Mouse (Mus musculus) heart, adult 2 months (tissue): ENCODE results near the gene Ppp3ca. TPM values are rescaled to one million over a fixed set of nuclear protein-coding genes. Genes with fewer than 3 reads are reported as not detected.

Experiments used
- DNase-seq, 2 experiments: peaks; one replicate each; pipeline ENCODE4 v3.0.0; 2021
- H3K27ac ChIP-seq: fragments of 200-600 bp; 2 replicates; pipeline ENCODE4 v1.8.1; 2022
- H3K27me3 ChIP-seq: fragments of 200-500 bp; 2 replicates; pipeline ENCODE4 v1.6.1; 2012; ENCODE audit warnings: mild to moderate bottlenecking, low read length, inconsistent platforms, mixed read lengths; ENCODE audit not compliant: control insufficient read depth, insufficient read depth
- H3K36me3 ChIP-seq: fragments of 200-500 bp; 2 replicates; pipeline ENCODE4 v1.6.1; 2012; ENCODE audit warnings: low read length, inconsistent platforms; ENCODE audit not compliant: control insufficient read depth, insufficient read depth
- H3K4me1 ChIP-seq: fragments of 200-500 bp; 2 replicates; pipeline ENCODE4 v1.6.1; 2011; ENCODE audit warnings: low read length; ENCODE audit not compliant: control insufficient read depth, insufficient read depth
- H3K4me3 ChIP-seq: fragments of 200-600 bp; 2 replicates; pipeline ENCODE4 v1.8.1; 2022
- H3K79me2 ChIP-seq: fragments of 200-500 bp; replicated peaks from 2 replicates; pipeline ENCODE4 v1.6.1; 2012; ENCODE audit warnings: mild to moderate bottlenecking, inconsistent platforms, low read length, moderate library complexity, mixed read lengths; ENCODE audit not compliant: control insufficient read depth, insufficient read depth
- H3K9ac ChIP-seq: fragments of 200-500 bp; 2 replicates; pipeline ENCODE4 v1.6.1; 2012; ENCODE audit warnings: low read depth, mild to moderate bottlenecking, control low read depth, inconsistent platforms, low read length, mixed read lengths
- CTCF ChIP-seq: fragments of 200-600 bp; IDR thresholded peaks from 2 replicates; pipeline ENCODE4 v1.8.1; 2022; ENCODE audit warnings: antibody characterized with exemption, mild to moderate bottlenecking, moderate library complexity
- EP300 ChIP-seq: fragments of 200-500 bp; IDR thresholded peaks from 2 replicates; pipeline ENCODE4 v1.6.1; 2011; ENCODE audit warnings: low read depth, low read length, control low read depth; ENCODE audit not compliant: insufficient read depth
- POLR2A ChIP-seq: fragments of 200-500 bp; IDR thresholded peaks from 2 replicates; pipeline ENCODE4 v1.6.1; 2011; ENCODE audit warnings: mild to moderate bottlenecking, low read depth, low read length, control low read depth; ENCODE audit not compliant: insufficient read depth
- WGBS: fragments of 180-500 bp; shearing (Covaris S2); methylation state at CpG from one replicate; pipeline ENCODE4 v1.1.7; 2018; 5-methylcytosine and 5-hydroxymethylcytosine counted together
- intact Hi-C: fragments of 180-260 bp; cut with DNase I; formaldehyde crosslinking; loops from one replicate; pipeline ENCODE4 v1.15.1; 2025
- polyA plus RNA-seq: library from polyadenylated mRNA; depleted of rRNA; stranded (reverse); fragments of >200 nt; gene quantifications from 2 replicates; pipeline ENCODE4 v1.2.3, GENCODE M21; 2012
- total RNA-seq, 2 experiments: library from RNA; stranded (reverse); gene quantifications; 2 replicates each; pipeline ENCODE4 v1.2.3; 2021

Gene Ppp3ca
- total and polyA plus RNA-seq, 3 experiments, result 18.3 to 44.3 (median 41.7) TPM

- Histone ChIP-seq H3K36me3 (peaks cover 9% of the 10 kb centered on the region), H3K4me1 (peaks cover 18% of the 10 kb centered on the region), H3K9ac (no peak overlapping the region), H3K79me2 (0 out of 2 replicates have a peak, but pooled peaks cover 1% of the 10 kb centered on the region), H3K27me3 (no peaks in the 10 kb centered on the region), H3K27ac (no peak overlapping the region), H3K4me3 (no peak overlapping the region)
- TF ChIP-seq POLR2A (no peak), CTCF (peak; percentile 69), EP300 (0 out of 2 replicates have a peak, but pooled peaks have one; percentile 7)
- peak; percentile 28 to 53 for DNase-seq
- 96% methylated on average over 3 of the region's 3 CpGs for WGBS
- intact Hi-C loops, result no loop called here
Observed at GRCm38 (mm10) chr3:136837589-136837988, 167.7 kb downstream of the Ppp3ca start.

- DNase-seq, result no peak
- Histone ChIP-seq H3K27me3 (no peaks in the 10 kb centered on the region), H3K79me2 (0 out of 2 replicates have a peak, but pooled peaks cover 3% of the 10 kb centered on the region), H3K27ac (no peak overlapping the region), H3K9ac (no peak overlapping the region), H3K4me1 (peaks cover 8% of the 10 kb centered on the region), H3K4me3 (no peak overlapping the region), H3K36me3 (peaks cover 4% of the 10 kb centered on the region; the same call in 1 of the 2 replicates)
- TF ChIP-seq CTCF, result no peak
- TF ChIP-seq POLR2A, result no peak
- TF ChIP-seq EP300, result no peak
- 93% methylated on average over 3 of the region's 3 CpGs for WGBS
- intact Hi-C loops, result no loop called here
Observed at GRCm38 (mm10) chr3:136841282-136841681, 171.4 kb downstream of the Ppp3ca start.

GRCm38 (mm10) chr3:136842384-136842783, 172.5 kb downstream of the Ppp3ca start:
- no peaks in the 10 kb centered on the region for H3K36me3 ChIP-seq
- DNase-seq, result no peak
- H3K4me3 ChIP-seq, result no peak overlapping the region
- H3K27me3 ChIP-seq, result no peaks in the 10 kb centered on the region
- intact Hi-C loops, result no loop called here
- no peak for TF ChIP-seq POLR2A
- TF ChIP-seq EP300, result no peak
- no peak for TF ChIP-seq CTCF
- H3K79me2 ChIP-seq, result 0 out of 2 replicates have a peak, but pooled peaks cover 3% of the 10 kb centered on the region
- no peak overlapping the region for H3K27ac ChIP-seq
- H3K4me1 ChIP-seq, result peaks cover 2% of the 10 kb centered on the region
- H3K9ac ChIP-seq, result no peak overlapping the region
- 93% methylated on average over 1 of the region's 1 CpGs for WGBS

GRCm38 (mm10) chr3:136843811-136844491, 174.0 kb downstream of the Ppp3ca start:
- no peak for TF ChIP-seq POLR2A
- no peak overlapping the region for H3K9ac ChIP-seq
- no peaks in the 10 kb centered on the region for H3K27me3 ChIP-seq
- H3K79me2 ChIP-seq, result 0 out of 2 replicates have a peak, but pooled peaks cover 3% of the 10 kb centered on the region
- no peak overlapping the region for H3K27ac ChIP-seq
- H3K4me1 ChIP-seq, result peaks cover 2% of the 10 kb centered on the region
- H3K4me3 ChIP-seq, result no peak overlapping the region
- DNase-seq, result no peak
- 74% methylated on average over 7 of the region's 7 CpGs for WGBS
- no peaks in the 10 kb centered on the region for H3K36me3 ChIP-seq
- intact Hi-C loops, result no loop called here

- no peak overlapping the region for H3K9ac ChIP-seq
- H3K27ac ChIP-seq, result no peak overlapping the region
- intact Hi-C loops, result no loop called here
- no peaks in the 10 kb centered on the region for H3K27me3 ChIP-seq
- H3K4me1 ChIP-seq, result peaks cover 11% of the 10 kb centered on the region
- peaks cover 2% of the 10 kb centered on the region; the same call in 1 of the 2 replicates for H3K79me2 ChIP-seq
- 97% methylated on average over 1 of the region's 1 CpGs for WGBS
- TF ChIP-seq POLR2A, result no peak
- no peak for TF ChIP-seq EP300
- no peak for TF ChIP-seq CTCF
- H3K4me3 ChIP-seq, result no peak overlapping the region
- no peak for DNase-seq
- H3K36me3 ChIP-seq, result peaks cover 7% of the 10 kb centered on the region; the same call in 1 of the 2 replicates
Observed at GRCm38 (mm10) chr3:136849035-136849434, 179.1 kb downstream of the Ppp3ca start.

GRCm38 (mm10) chr3:136852921-136853320, 183.0 kb downstream of the Ppp3ca start:
- 56% methylated on average over 6 of the region's 6 CpGs for WGBS
- TF ChIP-seq CTCF, result no peak
- no peak for TF ChIP-seq EP300
- no peak for TF ChIP-seq POLR2A
- intact Hi-C loops, result no loop called here
- H3K27me3 ChIP-seq, result no peaks in the 10 kb centered on the region
- DNase-seq, result no peak
- H3K4me1 ChIP-seq, result peaks cover 11% of the 10 kb centered on the region
- H3K36me3 ChIP-seq, result peaks cover 7% of the 10 kb centered on the region; the same call in 1 of the 2 replicates
- H3K4me3 ChIP-seq, result no peak overlapping the region
- H3K79me2 ChIP-seq, result peaks cover 4% of the 10 kb centered on the region; the same call in 1 of the 2 replicates
- no peak overlapping the region for H3K27ac ChIP-seq
- H3K9ac ChIP-seq, result no peak overlapping the region
